7 mouse cellular contexts compared by ENCODE assay signal in the genomic region with DNA sequence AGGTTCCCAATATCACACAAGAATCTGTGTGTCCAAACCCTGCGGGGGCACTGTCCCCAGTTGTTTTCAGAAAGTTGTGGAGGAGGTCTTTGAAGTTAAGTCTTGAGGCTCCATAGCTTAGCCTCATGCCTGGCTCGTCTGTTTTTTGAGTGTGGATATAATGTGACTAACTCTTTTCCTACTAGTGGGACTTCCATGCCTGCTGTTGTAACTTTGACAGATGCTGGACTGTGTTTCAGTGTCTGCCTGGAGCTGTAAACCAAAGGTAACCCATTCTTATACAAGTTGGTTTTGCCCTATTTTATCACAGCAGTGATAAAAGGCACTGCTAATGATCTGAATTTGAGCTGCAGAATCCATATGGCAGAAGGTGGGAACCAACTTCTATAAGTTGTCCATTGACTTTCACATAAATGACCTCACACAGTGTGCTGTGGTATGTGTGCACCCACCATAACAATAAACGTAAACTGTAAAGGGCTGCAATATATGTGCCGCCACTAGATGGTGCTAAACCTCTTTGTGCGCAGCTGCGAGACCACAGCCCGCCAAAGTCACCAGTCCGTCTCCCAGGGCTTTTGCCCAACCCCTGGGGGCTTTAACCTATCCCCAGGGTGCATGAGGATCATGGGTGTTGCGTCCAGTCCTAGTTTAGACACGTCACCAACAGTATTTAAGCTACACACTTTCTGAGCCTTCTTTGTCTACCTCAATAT. TPM values are rescaled to one million over a fixed set of nuclear protein-coding genes. Genes with fewer than 3 reads are reported as not detected.
DNase-seq lines count a peak whose midpoint lies in the region; ATAC-seq and TF ChIP-seq lines count a peak whose summit lies in the region.
"Not testable (repeated sequence)": the region's sequence is repeated elsewhere in the genome, so short reads cannot be mapped to it uniquely, and the experiment has no call there.

TSS of gene Gm8113 (plus strand) at position 703 of the 716 bp plus-strand sequence.

- not testable (repeated sequence) for H3K9me3 ChIP-seq in limb, embryonic 11.5 days (ENCODE audit: control insufficient read depth, low read length); midbrain, embryonic 12.5 days

- not testable (repeated sequence) for TF ChIP-seq POLR2A in embryonic fibroblast, embryonic 13.5 days (IDR thresholded peaks at IDR 0.05; ENCODE audit: low read depth, low read length); small intestine, adult 2 months (IDR thresholded peaks at IDR 0.05; ENCODE audit: low read depth, low read length)

- peak within 1 kb of the TSS; percentile 22; the same call in 1 of the 2 replicates for H3K4me2 ChIP-seq in limb, embryonic 11.5 days (ENCODE audit: low read depth, severe bottlenecking)
- H3K4me2 ChIP-seq in midbrain, embryonic 12.5 days (replicated peaks): peak within 1 kb of the TSS; percentile 49

- peak; percentile 65 for TF ChIP-seq CTCF in embryonic fibroblast, embryonic 13.5 days (IDR thresholded peaks at IDR 0.05; ENCODE audit: borderline replicate concordance, insufficient read depth, low read length)
- TF ChIP-seq CTCF in small intestine, adult 2 months (IDR thresholded peaks at IDR 0.05; ENCODE audit: extremely low read depth, insufficient read length, insufficient replicate concordance, low read depth, low read length): peak; percentile 65; the same call in 1 of the 2 replicates

- ATAC-seq in limb, embryonic 11.5 days (ENCODE audit: insufficient number of reproducible peaks, low FRiP score, low TSS enrichment, low read depth): peak; percentile 97
- ATAC-seq in midbrain, embryonic 12.5 days (ENCODE audit: low FRiP score, low read depth): peak; percentile 97

- peak within 1 kb of the TSS; percentile 74 for H3K27ac ChIP-seq in embryonic fibroblast, embryonic 13.5 days (ENCODE audit: insufficient read depth, low read length)
- H3K27ac ChIP-seq in limb, embryonic 11.5 days (replicated peaks; ENCODE audit: low read depth, low read length): peak within 1 kb of the TSS; percentile 51; the same call in 1 of the 2 replicates
- peak within 1 kb of the TSS; percentile 78 for H3K27ac ChIP-seq in midbrain, embryonic 12.5 days (replicated peaks)
- H3K27ac ChIP-seq in small intestine, adult 2 months (ENCODE audit: insufficient read depth, low read depth, low read length): not testable (repeated sequence)

- DNase-seq in adrenal gland, postnatal 4 days (ENCODE audit: low spot score in 2 of 2): peak; percentile 3 to 4
- peak; percentile 54 for DNase-seq in heart, adult 8-10 months (ENCODE audit: low spot score)
- DNase-seq in kidney, adult 9 months: peak; percentile 55
- peak; percentile 92 for DNase-seq in limb, embryonic 11.5 days (ENCODE audit: low spot score)

- peak within 1 kb of the TSS; percentile 59 for H3K4me3 ChIP-seq in embryonic fibroblast, embryonic 13.5 days (ENCODE audit: insufficient read depth, low read length)
- peak within 1 kb of the TSS; percentile 30 for H3K4me3 ChIP-seq in limb, embryonic 11.5 days (ENCODE audit: low read depth, low read length)
- peak within 1 kb of the TSS; percentile 45 for H3K4me3 ChIP-seq in midbrain, embryonic 12.5 days
- H3K4me3 ChIP-seq in small intestine, adult 2 months (ENCODE audit: low read depth, low read length): peak within 1 kb of the TSS; percentile 70

- not testable (repeated sequence) for H3K4me1 ChIP-seq in embryonic fibroblast, embryonic 13.5 days (ENCODE audit: control insufficient read depth, insufficient read depth, low read length); limb, embryonic 11.5 days (ENCODE audit: control insufficient read depth, insufficient read depth, low read length); midbrain, embryonic 12.5 days; small intestine, adult 2 months (ENCODE audit: control insufficient read depth, insufficient read depth, insufficient read length, low read length)

- H3K27me3 ChIP-seq in limb, embryonic 11.5 days (ENCODE audit: control insufficient read depth, insufficient read depth, low read length); midbrain, embryonic 12.5 days; small intestine, adult 2 months (ENCODE audit: control insufficient read depth, insufficient read depth, low read length): not testable (repeated sequence)

- H3K36me3 ChIP-seq in limb, embryonic 11.5 days (ENCODE audit: control insufficient read depth, insufficient read depth, low read length); midbrain, embryonic 12.5 days; small intestine, adult 2 months (ENCODE audit: control insufficient read depth, insufficient read depth, low read length): not testable (repeated sequence)

- 10% methylated on average over 10 of the region's 10 CpGs for WGBS in limb, embryonic 11.5 days
- 9% methylated on average over 10 of the region's 10 CpGs for whole genome bisulfite sequencing in midbrain, embryonic 12.5 days
- 9% methylated on average over 10 of the region's 10 CpGs for WGBS in small intestine, adult 2 months

- H3K9ac ChIP-seq in limb, embryonic 11.5 days (ENCODE audit: low read length): peak within 1 kb of the TSS; percentile 66
- H3K9ac ChIP-seq in midbrain, embryonic 12.5 days (replicated peaks): peak within 1 kb of the TSS; percentile 50

RNA-seq across cellular contexts. Expression of gene Gm8113, which starts in this region (rescaled TPM):
- total RNA-seq in adrenal gland, postnatal 4 days (2021): 10 to 100 TPM; 10.0 to 10.8 TPM
- polyA plus RNA-seq in embryonic fibroblast, embryonic 13.5 days (2011; ENCODE audit: insufficient read length, low read depth, missing spikeins): 2.7 and 3.4 TPM in 2 replicates
- 1 to 10 TPM; 2.6 to 5.3 (median 4.2) TPM for total RNA-seq in heart, adult 8-10 months (2022)
- 10.5 and 12.9 TPM in 2 replicates for polyA plus RNA-seq in limb, embryonic 11.5 days (2014; fragmentation: Nextera tagmentation; extraction: Ambion mirVana)
- polyA plus RNA-seq in midbrain, embryonic 12.5 days (2016; fragmentation: Nextera tagmentation; extraction: Ambion mirVana): 3.9 and 4.3 TPM in 2 replicates
- polyA plus RNA-seq in small intestine, adult 2 months (2012; rRNA removed): 0.08 and 0.15 TPM in 2 replicates

Comparison
In these comparisons a context has a peak if more than half of its experiments do, and no peak if none do; other contexts are left out.
1. DNase-seq: peak in every context shown above with its lines; median percentile 92 in limb, embryonic 11.5 days; 55 in kidney, adult 9 months; 54 in heart, adult 8-10 months; 4 in adrenal gland, postnatal 4 days.